Mouse (Mus musculus): ENCODE results near the gene Rap1gap. TPM values are rescaled to one million over a fixed set of nuclear protein-coding genes. Genes with fewer than 3 reads are reported as not detected.

Gene Rap1gap
- total and polyA plus RNA-seq, 3 experiments = 7.7 to 42.6 TPM; not detected in 1

GRCm38 (mm10) chr4:137698076-137698985, 33.8 kb downstream of the Rap1gap start:
- Histone ChIP-seq H3K9ac (ENCODE audit: control insufficient read depth, low read depth, low read length, poor library complexity, severe bottlenecking) (no peak overlapping the region), H3K4me1 (ENCODE audit: control insufficient read depth in 1 of 2, insufficient read depth in 2 of 2, low read length in 2 of 2) (peaks cover 8 to 9% of the 10 kb centered on the region in 2 experiments), H3K9me3 (replicated peaks; ENCODE audit: insufficient read depth, low read length) (no peaks in the 10 kb centered on the region), H3K36me3 (ENCODE audit: control insufficient read depth in 1 of 2, insufficient read depth in 2 of 2, low read length in 2 of 2) (peaks cover 0 to 6% of the 10 kb centered on the region in 2 experiments; a peak in 2 of 4 replicates), H3K4me3 (ENCODE audit: control insufficient read depth in 1 of 2, insufficient read depth in 1 of 2, low read depth in 2 of 2, low read length in 2 of 2) (no peak overlapping the region), H3K27ac (ENCODE audit: control insufficient read depth, low read depth, low read length) (no peak overlapping the region), H3K27me3 (ENCODE audit: control insufficient read depth in 1 of 2, insufficient read depth in 2 of 2, low read length in 2 of 2) (no peaks in the 10 kb centered on the region), H3K79me2 (ENCODE audit: control insufficient read depth, insufficient read depth, low read length, poor library complexity) (no peaks in the 10 kb centered on the region)
- TF ChIP-seq MAX (IDR thresholded peaks at IDR 0.05; ENCODE audit: low read length) (no peak), SIN3A (IDR thresholded peaks at IDR 0.05; ENCODE audit: low read length) (no peak), USF2 (IDR thresholded peaks at IDR 0.05; ENCODE audit: borderline replicate concordance in 1 of 2, insufficient read depth in 1 of 2, low read depth in 1 of 2, low read length in 2 of 2) (no peak), E2F4 (IDR thresholded peaks at IDR 0.05; ENCODE audit: borderline replicate concordance, low read depth, low read length) (no peak), ZMIZ1 (IDR thresholded peaks at IDR 0.05; ENCODE audit: low read depth, low read length) (no peak), ZNF384 (IDR thresholded peaks at IDR 0.05; ENCODE audit: low read depth, low read length) (no peak), GABPA (IDR thresholded peaks at IDR 0.05; ENCODE audit: low read depth, low read length) (no peak)
- no peak for DNase-seq (ENCODE audit: low read depth, low spot score)

GRCm38 (mm10) chr4:137699264-137700211, 35.0 kb downstream of the Rap1gap start:
- H3K27ac ChIP-seq (ENCODE audit: control insufficient read depth, low read depth, low read length) = no peak overlapping the region
- peak; percentile 68 for TF ChIP-seq ZNF384 (IDR thresholded peaks at IDR 0.05; ENCODE audit: low read depth, low read length)
- no peak for TF ChIP-seq MYB (IDR thresholded peaks at IDR 0.05; ENCODE audit: low read depth, low read length)
- TF ChIP-seq BHLHE40 (IDR thresholded peaks at IDR 0.05; ENCODE audit: borderline replicate concordance, low read depth, low read length) = peak; percentile 80; the same call in 1 of the 2 replicates
- no peak for TF ChIP-seq CHD1 (IDR thresholded peaks at IDR 0.05; ENCODE audit: low read depth, low read length)
- no peak for TF ChIP-seq MYC (IDR thresholded peaks at IDR 0.05; ENCODE audit: low read depth, low read length)
- no peak for TF ChIP-seq RAD21 (IDR thresholded peaks at IDR 0.05; ENCODE audit: low read depth, low read length)
- TF ChIP-seq ZKSCAN1 (IDR thresholded peaks at IDR 0.05; ENCODE audit: low read depth, low read length) = no peak
- TF ChIP-seq NELFE (IDR thresholded peaks at IDR 0.05; ENCODE audit: low read depth, low read length) = no peak
- TF ChIP-seq ETS1 (IDR thresholded peaks at IDR 0.05; ENCODE audit: low read depth, low read length) = peak; percentile 22; the same call in 1 of the 2 replicates
- no peak for TF ChIP-seq HCFC1 (IDR thresholded peaks at IDR 0.05; ENCODE audit: low read depth, low read length)
- TF ChIP-seq USF2 (IDR thresholded peaks at IDR 0.05; ENCODE audit: borderline replicate concordance in 1 of 2, insufficient read depth in 1 of 2, low read depth in 1 of 2, low read length in 2 of 2) = no peak
- no peak for TF ChIP-seq JUND (IDR thresholded peaks at IDR 0.05; ENCODE audit: low read depth, low read length)
- TF ChIP-seq RCOR1 (IDR thresholded peaks at IDR 0.05; ENCODE audit: low read depth, low read length) = no peak
- TF ChIP-seq TAL1 (IDR thresholded peaks at IDR 0.05; ENCODE audit: low read length) = no peak
- TF ChIP-seq ZC3H11A (IDR thresholded peaks at IDR 0.05; ENCODE audit: low read depth, low read length) = no peak
- no peak for TF ChIP-seq E2F4 (IDR thresholded peaks at IDR 0.05; ENCODE audit: borderline replicate concordance, low read depth, low read length)
- TF ChIP-seq TCF12 (IDR thresholded peaks at IDR 0.05; ENCODE audit: low read depth, low read length) = no peak
- TF ChIP-seq POLR2AphosphoS5 (IDR thresholded peaks at IDR 0.05; ENCODE audit: borderline replicate concordance, low read depth, low read length) = no peak
- TF ChIP-seq MAX (IDR thresholded peaks at IDR 0.05; ENCODE audit: low read length) = peak; percentile 87
- TF ChIP-seq SIN3A (IDR thresholded peaks at IDR 0.05; ENCODE audit: low read length) = peak; percentile 96
- TF ChIP-seq KAT2A (conservative IDR thresholded peaks at IDR 0.05; ENCODE audit: low read depth, low read length) = no peak
- no peak for TF ChIP-seq POLR2A (IDR thresholded peaks at IDR 0.05; ENCODE audit: control insufficient read depth in 1 of 2, insufficient read depth in 1 of 2, low read depth in 1 of 2, low read length in 2 of 2, poor library complexity in 1 of 2)
- TF ChIP-seq MEF2A (IDR thresholded peaks at IDR 0.05; ENCODE audit: extremely low read depth, insufficient replicate concordance, low read depth, low read length, poor library complexity, severe bottlenecking) = no peak

More at GRCm38 (mm10) chr4:137699264-137700211, 35.0 kb downstream of the Rap1gap start:
- no peaks in the 10 kb centered on the region for H3K79me2 ChIP-seq (ENCODE audit: control insufficient read depth, insufficient read depth, low read length, poor library complexity)
- no peak overlapping the region for H3K9ac ChIP-seq (ENCODE audit: control insufficient read depth, low read depth, low read length, poor library complexity, severe bottlenecking)
- peaks cover 9 to 12% of the 10 kb centered on the region in 2 experiments for H3K4me1 ChIP-seq (ENCODE audit: control insufficient read depth in 1 of 2, insufficient read depth in 2 of 2, low read length in 2 of 2)
- peaks cover 0 to 6% of the 10 kb centered on the region in 2 experiments; a peak in 2 of 4 replicates for H3K36me3 ChIP-seq (ENCODE audit: control insufficient read depth in 1 of 2, insufficient read depth in 2 of 2, low read length in 2 of 2)
- no peak overlapping the region for H3K4me3 ChIP-seq (ENCODE audit: control insufficient read depth in 1 of 2, insufficient read depth in 1 of 2, low read depth in 2 of 2, low read length in 2 of 2)
- no peaks in the 10 kb centered on the region for H3K27me3 ChIP-seq (ENCODE audit: control insufficient read depth in 1 of 2, insufficient read depth in 2 of 2, low read length in 2 of 2)
- no peaks in the 10 kb centered on the region for H3K9me3 ChIP-seq (replicated peaks; ENCODE audit: insufficient read depth, low read length)
- peak; percentile 60 for DNase-seq (ENCODE audit: low read depth, low spot score)

Data from MEL (cell line).